Mouse (Mus musculus) limb, embryonic 11.5 days (tissue): Measurements from ENCODE around the gene Chp1. TPM values are rescaled to one million over a fixed set of nuclear protein-coding genes. Genes with fewer than 3 reads are reported as not detected.
A peak's percentile ranks its signal among the peaks of the same experiment; 100 is the strongest.
"Not testable (repeated sequence)": the region's sequence is repeated elsewhere in the genome, so short reads cannot be mapped to it uniquely, and the experiment has no call there.

ENCODE experiments used
- ATAC-seq: fragments of 200-750 bp; cut with Nextera tagmentation; 2 replicates; pipeline ENCODE4 v1.8.0; 2017; ENCODE audit warnings: low read depth; ENCODE audit not compliant: insufficient number of reproducible peaks, low FRiP score, low TSS enrichment
- DNase-seq: peaks from one replicate; pipeline ENCODE4 v3.0.0-alpha.2; 2015; ENCODE audit warnings: low spot score
- H3K27ac ChIP-seq: fragments of 300-500 bp; sonication (generic); replicated peaks from 2 replicates; pipeline ENCODE4 v1.5.1; 2014; ENCODE audit warnings: low read depth, mild to moderate bottlenecking, low read length
- H3K27me3 ChIP-seq: fragments of 300-500 bp; sonication (generic); 2 replicates; pipeline ENCODE4 v1.6.1; 2014; ENCODE audit warnings: mild to moderate bottlenecking, low read length, mixed read lengths; ENCODE audit not compliant: control insufficient read depth, insufficient read depth
- H3K36me3 ChIP-seq: fragments of 300-500 bp; sonication (generic); 2 replicates; pipeline ENCODE4 v1.6.1; 2014; ENCODE audit warnings: mild to moderate bottlenecking, low read length, moderate library complexity, mixed read lengths; ENCODE audit not compliant: control insufficient read depth, insufficient read depth
- H3K4me1 ChIP-seq: fragments of 300-500 bp; sonication (generic); 2 replicates; pipeline ENCODE4 v1.6.1; 2014; ENCODE audit warnings: low read length, mixed read lengths; ENCODE audit not compliant: control insufficient read depth, insufficient read depth
- H3K4me2 ChIP-seq: fragments of 300-500 bp; sonication (generic); 2 replicates; pipeline ENCODE4 v1.6.1; 2014; ENCODE audit warnings: low read depth, mild to moderate bottlenecking, moderate library complexity; ENCODE audit not compliant: severe bottlenecking
- H3K4me3 ChIP-seq: fragments of 300-500 bp; sonication (generic); 2 replicates; pipeline ENCODE4 v1.5.1; 2014; ENCODE audit warnings: low read depth, low read length
- H3K9ac ChIP-seq: fragments of 300-500 bp; sonication (generic); 2 replicates; pipeline ENCODE4 v1.6.1; 2014; ENCODE audit warnings: mild to moderate bottlenecking, low read length
- H3K9me3 ChIP-seq: fragments of 300-500 bp; sonication (generic); 2 replicates; pipeline ENCODE4 v1.6.1; 2016; ENCODE audit warnings: low read length; ENCODE audit not compliant: control insufficient read depth
- WGBS: fragments of 180-500 bp; shearing (Covaris S2); extraction: QIAGEN DNeasy Blood & Tissue Kit; methylation state at CpG from one replicate; pipeline ENCODE4 v1.1.7; 2014; 5-methylcytosine and 5-hydroxymethylcytosine counted together
- polyA plus RNA-seq: library from polyadenylated mRNA; unstranded; fragments of >200 nt; fragmentation: Nextera tagmentation; extraction: Ambion mirVana; gene quantifications from 2 replicates; pipeline ENCODE4 v1.2.1, GENCODE M21; 2014

Chp1 gene
- polyA plus RNA-seq, 1 experiment from 2014 or later, result 65.5 TPM

DNA sequence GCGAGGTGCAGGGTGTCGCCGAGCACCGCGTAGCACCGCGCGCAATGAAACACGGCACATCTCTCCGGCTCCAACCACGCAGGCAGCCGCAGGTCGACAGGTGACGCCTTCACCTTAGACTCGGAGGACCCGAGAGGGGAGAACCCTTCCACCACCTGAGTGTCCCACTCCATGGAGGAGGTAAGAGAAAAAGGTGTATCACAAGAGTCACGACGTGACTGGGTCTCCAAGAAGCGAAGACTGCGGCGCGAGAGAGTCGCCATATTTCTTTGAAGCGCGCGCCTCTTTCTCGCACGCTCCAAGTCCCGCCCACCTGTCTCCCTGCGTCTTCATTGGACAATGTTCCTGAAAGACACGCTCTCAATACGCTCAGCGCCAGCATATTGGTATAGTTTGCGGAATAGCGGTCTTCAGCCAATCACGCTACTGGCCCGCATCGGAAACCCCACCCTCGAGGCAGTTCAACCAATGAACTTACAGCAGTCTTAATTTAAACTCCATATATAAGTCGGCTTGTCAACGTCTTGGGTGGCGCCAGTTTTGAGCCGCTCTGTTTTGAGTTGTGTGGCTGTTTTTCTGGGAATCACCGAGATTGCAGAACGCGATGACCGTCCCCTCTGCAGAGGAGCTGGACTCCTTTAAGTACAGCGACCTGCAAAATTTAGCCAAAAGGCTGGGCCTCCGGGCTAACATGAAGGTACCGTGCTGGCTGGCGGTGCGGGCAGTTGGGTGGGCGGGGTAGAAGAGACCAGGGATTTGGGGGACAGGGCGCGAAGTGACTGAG is 70.9 kb downstream of the Chp1 start, which contains the start of the genes Nusap1 and Oip5:
TSS of gene Nusap1 (plus strand) at position 100 of the 784 bp plus-strand sequence.
TSS of gene Oip5 (minus strand) at position 271 of the 784 bp plus-strand sequence.
- peak; percentile 94 for DNase-seq
- H3K36me3 ChIP-seq, result peaks cover 2% of the 10 kb centered on the region; the same call in 1 of the 2 replicates
- ATAC-seq, result peak; percentile 99
- H3K4me3 ChIP-seq, result peak within 1 kb of the TSS; percentile 84
- H3K9me3 ChIP-seq, result no peaks in the 10 kb centered on the region
- WGBS, result under 1% methylated on average over 55 of the region's 55 CpGs
- H3K27ac ChIP-seq, result peak within 1 kb of the TSS; percentile 38
- H3K4me2 ChIP-seq, result peak within 1 kb of the TSS; percentile 61
- peaks cover 4% of the 10 kb centered on the region for H3K4me1 ChIP-seq
- H3K27me3 ChIP-seq, result no peaks in the 10 kb centered on the region
- H3K9ac ChIP-seq, result peak within 1 kb of the TSS; percentile 78

DNA sequence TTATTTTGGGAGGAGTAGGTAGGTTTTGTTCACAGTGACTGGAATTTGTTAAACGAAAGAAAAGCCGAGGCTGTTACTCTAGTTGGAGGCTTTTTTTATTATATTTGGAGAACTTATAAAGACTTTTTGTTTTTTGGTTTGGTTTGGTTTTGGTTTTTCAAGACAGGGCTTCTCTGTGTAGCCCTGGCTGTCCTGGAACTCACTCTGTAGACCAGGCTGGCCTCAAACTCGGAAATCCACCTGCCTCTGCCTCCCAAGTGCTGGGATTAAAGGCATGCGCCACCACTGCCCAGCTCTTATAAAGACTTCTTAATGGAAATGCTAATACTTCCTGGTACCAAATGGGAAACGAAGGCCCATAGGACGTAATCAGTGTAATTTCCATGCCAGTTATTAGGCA is 71.5 kb downstream of the Chp1 start:
- DNase-seq, ATAC-seq, H3K4me1 ChIP-seq, H3K27me3 ChIP-seq, H3K36me3 ChIP-seq, H3K9ac ChIP-seq, H3K9me3 ChIP-seq: not testable (repeated sequence)
- WGBS, result 24% methylated on average over 6 of the region's 6 CpGs
- H3K4me2 ChIP-seq, result peak overlapping the region; percentile 44
- peak overlapping the region; percentile 38; the same call in 1 of the 2 replicates for H3K27ac ChIP-seq
- peak overlapping the region; percentile 84 for H3K4me3 ChIP-seq

DNA sequence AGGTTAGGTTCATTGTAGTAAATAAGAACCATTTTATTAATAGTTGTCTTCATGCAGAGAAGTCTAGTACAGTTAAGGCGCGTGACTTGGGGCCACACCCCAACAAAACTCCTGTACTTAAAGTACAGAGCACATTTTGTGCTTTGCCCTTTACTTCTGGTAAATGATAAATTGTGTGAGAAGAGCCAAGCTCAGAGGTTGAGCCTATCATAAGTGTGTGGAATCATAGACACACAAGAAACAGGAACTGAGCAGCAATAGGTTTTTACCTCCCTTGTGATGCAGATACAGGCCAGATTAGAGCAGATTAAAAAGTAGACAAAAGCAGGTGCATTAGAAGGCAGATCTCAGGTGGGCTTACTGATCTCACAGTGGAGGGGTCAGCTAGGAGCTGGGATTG is 73.8 kb downstream of the Chp1 start:
- H3K27me3 ChIP-seq, result no peaks in the 10 kb centered on the region
- no peak for ATAC-seq
- 97% methylated on average over 2 of the region's 2 CpGs for WGBS

More for the DNA sequence above, 73.8 kb downstream of the Chp1 start:
- no peak overlapping the region for H3K27ac ChIP-seq
- no peaks in the 10 kb centered on the region for H3K9me3 ChIP-seq
- peaks cover 2% of the 10 kb centered on the region; the same call in 1 of the 2 replicates for H3K36me3 ChIP-seq
- no peak overlapping the region for H3K9ac ChIP-seq
- H3K4me1 ChIP-seq, result peaks cover 4% of the 10 kb centered on the region
- 0 out of 2 replicates have a peak overlapping the region, but pooled peaks have one; percentile 2 for H3K4me2 ChIP-seq
- DNase-seq, result no peak
- H3K4me3 ChIP-seq, result no peak overlapping the region

Other genes starting within 250 kb of the Chp1 start
- gene Dll4, start 221.9 kb upstream of the Chp1 start, polyA plus RNA-seq, result 3.1 and 3.4 TPM in 2 replicates
- 0.57 and 0.69 TPM in 2 replicates for gene Chac1, start 196.5 kb upstream of the Chp1 start, polyA plus RNA-seq
- 5.2 TPM in 2 replicates for gene Ino80, start 70.0 kb upstream of the Chp1 start, polyA plus RNA-seq
- 0.29 and 0.43 TPM in 2 replicates for gene Exd1, start 70 bp upstream of the Chp1 start, polyA plus RNA-seq
- 90.4 and 94.3 TPM in 2 replicates for gene Nusap1, start 70.6 kb downstream of the Chp1 start, polyA plus RNA-seq
- 33.0 and 35.6 TPM in 2 replicates for gene Oip5, start 70.8 kb downstream of the Chp1 start, polyA plus RNA-seq
- gene Ndufaf1, start 115.1 kb downstream of the Chp1 start, polyA plus RNA-seq, result 43.4 and 51.7 TPM in 2 replicates
- gene Rtf1, start 127.4 kb downstream of the Chp1 start, polyA plus RNA-seq, result 46.1 and 48.0 TPM in 2 replicates
- 0.64 and 0.81 TPM in 2 replicates for gene Itpka, start 194.6 kb downstream of the Chp1 start, polyA plus RNA-seq
- not detected in 2 replicates for gene Ltk, start 212.7 kb downstream of the Chp1 start, polyA plus RNA-seq
- gene Rpap1, start 239.8 kb downstream of the Chp1 start, polyA plus RNA-seq, result 26.3 and 30.7 TPM in 2 replicates